Mouse (Mus musculus) small intestine, adult 2 months (tissue): ENCODE measurements around the gene Melk. TPM values are rescaled to one million over a fixed set of nuclear protein-coding genes. Genes with fewer than 3 reads are reported as not detected.

Source experiments
- H3K27ac ChIP-seq: fragments of 200-500 bp; 2 replicates; pipeline ENCODE4 v1.5.1; 2012; ENCODE audit warnings: low read depth, low read length, control low read depth, inconsistent platforms; ENCODE audit not compliant: insufficient read depth
- H3K27me3 ChIP-seq: fragments of 200-500 bp; 2 replicates; pipeline ENCODE4 v1.6.1; 2012; ENCODE audit warnings: mild to moderate bottlenecking, moderate library complexity, low read length, inconsistent platforms; ENCODE audit not compliant: control insufficient read depth, insufficient read depth
- H3K36me3 ChIP-seq: fragments of 200-500 bp; 2 replicates; pipeline ENCODE4 v1.6.1; 2012; ENCODE audit warnings: mild to moderate bottlenecking, low read length, control low read depth, inconsistent platforms; ENCODE audit not compliant: control insufficient read depth, insufficient read depth
- H3K4me1 ChIP-seq: fragments of 200-500 bp; 2 replicates; pipeline ENCODE4 v1.6.1; 2012; ENCODE audit warnings: low read length, inconsistent platforms, mixed read lengths; ENCODE audit not compliant: control insufficient read depth, insufficient read depth, insufficient read length
- H3K4me3 ChIP-seq: fragments of 200-500 bp; 2 replicates; pipeline ENCODE4 v1.5.1; 2012; ENCODE audit warnings: low read depth, mild to moderate bottlenecking, control low read depth, inconsistent platforms, low read length, moderate library complexity
- CTCF ChIP-seq: fragments of 200-500 bp; IDR thresholded peaks from 2 replicates; pipeline ENCODE4 v1.5.1; 2012; ENCODE audit warnings: low read depth, mild to moderate bottlenecking, control low read depth, inconsistent platforms, low read length, moderate library complexity, mixed read lengths; ENCODE audit not compliant: insufficient replicate concordance, insufficient read length; ENCODE audit errors: extremely low read depth
- POLR2A ChIP-seq: fragments of 200-500 bp; IDR thresholded peaks from 2 replicates; pipeline ENCODE4 v1.6.1; 2012; ENCODE audit warnings: low read depth, mild to moderate bottlenecking, control low read depth, inconsistent platforms, low read length, moderate library complexity
- WGBS: fragments of 180-500 bp; shearing (Covaris S2); methylation state at CpG from one replicate; pipeline ENCODE4 v1.1.7; 2018; 5-methylcytosine and 5-hydroxymethylcytosine counted together
- polyA plus RNA-seq: library from polyadenylated mRNA; depleted of rRNA; stranded (reverse); fragments of >200 nt; gene quantifications from 2 replicates; pipeline ENCODE4 v1.2.3, GENCODE M21; 2012; rRNA removed

Melk gene
- polyA plus RNA-seq, 1 experiment = 2.4 TPM

DNA sequence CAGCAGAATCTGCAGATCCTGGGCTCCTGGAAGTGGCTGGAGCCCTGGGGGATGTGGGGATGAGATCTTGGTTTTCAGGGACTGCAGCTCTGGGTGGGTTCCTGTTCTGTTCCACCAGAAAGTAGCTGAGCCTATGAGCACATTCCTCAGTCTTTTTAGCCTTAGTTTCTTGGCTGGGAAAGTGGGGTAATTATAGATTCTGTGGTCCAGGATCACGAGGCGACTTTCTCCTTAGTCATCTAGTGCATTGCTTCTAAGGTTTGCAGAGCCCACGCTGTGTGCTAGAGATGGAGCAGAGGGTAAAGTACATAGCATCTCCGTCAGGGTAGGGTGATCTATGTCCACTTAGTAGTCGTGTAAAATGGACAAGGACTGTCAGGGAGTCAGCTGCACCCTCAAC, 103.8 kb downstream of the Melk start:
- Histone ChIP-seq H3K36me3 (no peaks in the 10 kb centered on the region), H3K27ac (no peak overlapping the region), H3K27me3 (no peaks in the 10 kb centered on the region), H3K4me3 (no peak overlapping the region), H3K4me1 (no peaks in the 10 kb centered on the region)
- TF ChIP-seq CTCF (no peak), POLR2A (no peak)
- WGBS = 63% methylated on average over 5 of the region's 5 CpGs

Other genes with a start within 250 kb of the Melk start
- 26.9 and 40.6 TPM in 2 replicates for gene Gne, start 216.7 kb upstream of the Melk start, polyA plus RNA-seq
- 49.8 and 105 TPM in 2 replicates for gene Rnf38, start 67.1 kb upstream of the Melk start, polyA plus RNA-seq